Mouse (Mus musculus): ENCODE measurements around the gene Vmn1r79. TPM values are rescaled to one million over a fixed set of nuclear protein-coding genes. Genes with fewer than 3 reads are reported as not detected.
"Not testable (repeated sequence)": the region's sequence is repeated elsewhere in the genome, so short reads cannot be mapped to it uniquely, and the experiment has no call there.

Vmn1r79 gene
- total RNA-seq (2021), result not detected

- DNase-seq, result not testable (repeated sequence)
Observed at GRCm38 (mm10) chr7:12170979-12171378, at the start of gene Vmn1r79. TSS of gene Vmn1r79 (plus strand) at chr7:12171279.

GRCm38 (mm10) chr7:12149957-12150356, 21.1 kb upstream of the Vmn1r79 start, which contains the start of gene Vmn1r78:
TSS of gene Vmn1r78 (plus strand) at chr7:12150257.
- no peak for DNase-seq

- not testable (repeated sequence) for DNase-seq
Observed at GRCm38 (mm10) chr7:12156463-12156862, 14.6 kb upstream of the Vmn1r79 start.

GRCm38 (mm10) chr7:12172926-12173325, 1.8 kb downstream of the Vmn1r79 start:
- not testable (repeated sequence) for DNase-seq

GRCm38 (mm10) chr7:12188986-12189385, 17.9 kb downstream of the Vmn1r79 start, which contains the start of gene Vmn1r80:
TSS of gene Vmn1r80 (plus strand) at chr7:12189286.
- DNase-seq, result no peak

- DNase-seq, result no peak
Observed at GRCm38 (mm10) chr7:12204141-12204540, 33.1 kb downstream of the Vmn1r79 start.

Other genes with a start within 250 kb of the Vmn1r79 start
- not detected for gene Vmn1r76, start 233.1 kb upstream of the Vmn1r79 start, total RNA-seq (2021)
- not detected for gene Vmn1r77, start 134.5 kb upstream of the Vmn1r79 start, total RNA-seq (2021)
- gene Vmn1r78, start 21.0 kb upstream of the Vmn1r79 start, total RNA-seq (2021), result not detected
- gene Vmn1r80, start 18.0 kb downstream of the Vmn1r79 start, total RNA-seq (2021), result not detected
- gene Vmn1r81, start 97.0 kb downstream of the Vmn1r79 start, total RNA-seq (2021), result not detected
- gene Vmn1r82, start 129.2 kb downstream of the Vmn1r79 start, total RNA-seq (2021), result not detected
- not detected for gene Vmn1r83, start 158.2 kb downstream of the Vmn1r79 start, total RNA-seq (2021)
- not detected for gene Vmn1r84, start 198.0 kb downstream of the Vmn1r79 start, total RNA-seq (2021)

Measured in layer of hippocampus, postnatal 36 days (tissue).